Mouse (Mus musculus) MEL (cell line): ENCODE measurements around the gene Olfr1330. TPM values are rescaled to one million over a fixed set of nuclear protein-coding genes. Genes with fewer than 3 reads are reported as not detected.

Experiments used
- DNase-seq: peaks from one replicate; pipeline ENCODE4 v3.0.0; 2011; ENCODE audit warnings: low read depth, low spot score
- H3K27ac ChIP-seq: 2 replicates; pipeline ENCODE4 v1.5.1; 2012; ENCODE audit warnings: low read depth, mild to moderate bottlenecking, control low read depth, low read length, moderate library complexity; ENCODE audit not compliant: control insufficient read depth
- H3K27me3 ChIP-seq, 2 experiments: fragments of 150-350 bp in 1 of 2; sonication (generic) in 1 of 2; 2 replicates each; pipeline ENCODE4 v1.6.1; 2012; ENCODE audit warnings: low read length in 2 of 2, mild to moderate bottlenecking in 2 of 2, improper control_type of control experiment in 1 of 2, moderate library complexity in 1 of 2; ENCODE audit not compliant: insufficient read depth in 2 of 2, control insufficient read depth in 1 of 2
- H3K36me3 ChIP-seq, 2 experiments: 2 replicates each; pipeline ENCODE4 v1.6.1; 2012 to 2014; ENCODE audit warnings: low read length in 2 of 2, improper control_type of control experiment in 1 of 2, inconsistent platforms in 1 of 2, mild to moderate bottlenecking in 1 of 2; ENCODE audit not compliant: insufficient read depth in 2 of 2, control insufficient read depth in 1 of 2
- H3K4me1 ChIP-seq, 2 experiments: fragments of 150-350 bp in 1 of 2; sonication (generic) in 1 of 2; 2 replicates each; pipeline ENCODE4 v1.6.1; 2012; ENCODE audit warnings: low read length in 2 of 2, improper control_type of control experiment in 1 of 2, mild to moderate bottlenecking in 1 of 2; ENCODE audit not compliant: insufficient read depth in 2 of 2, control insufficient read depth in 1 of 2
- H3K4me3 ChIP-seq, 2 experiments: fragments of 150-350 bp in 1 of 2; sonication (generic) in 1 of 2; 2 replicates each; pipeline ENCODE4 v1.5.1; 2012; ENCODE audit warnings: low read depth in 2 of 2, low read length in 2 of 2, mild to moderate bottlenecking in 2 of 2, moderate library complexity in 2 of 2, control low read depth in 1 of 2, improper control_type of control experiment in 1 of 2; ENCODE audit not compliant: control insufficient read depth in 1 of 2, insufficient read depth in 1 of 2
- H3K79me2 ChIP-seq: 2 replicates; pipeline ENCODE4 v1.6.1; 2012; ENCODE audit warnings: mild to moderate bottlenecking, low read length, moderate library complexity; ENCODE audit not compliant: control insufficient read depth, poor library complexity, insufficient read depth
- H3K9ac ChIP-seq: 2 replicates; pipeline ENCODE4 v1.6.1; 2012; ENCODE audit warnings: low read depth, mild to moderate bottlenecking, control low read depth, low read length, moderate library complexity; ENCODE audit not compliant: control insufficient read depth, poor library complexity, severe bottlenecking
- H3K9me3 ChIP-seq: fragments of 150-350 bp; sonication (generic); replicated peaks from 2 replicates; pipeline ENCODE4 v1.6.1; 2012; ENCODE audit warnings: mild to moderate bottlenecking, low read length, improper control_type of control experiment, moderate library complexity; ENCODE audit not compliant: insufficient read depth
- CHD1 ChIP-seq: IDR thresholded peaks from 2 replicates; pipeline ENCODE4 v1.6.1; 2012; ENCODE audit warnings: low read depth, mild to moderate bottlenecking, inconsistent platforms, low read length, improper control_type of control experiment
- CHD2 ChIP-seq: IDR thresholded peaks from 2 replicates; pipeline ENCODE4 v1.6.1; 2011; ENCODE audit warnings: low read length, improper control_type of control experiment
- E2F4 ChIP-seq: IDR thresholded peaks from 2 replicates; pipeline ENCODE4 v1.6.1; 2011; ENCODE audit warnings: low read depth, low read length, improper control_type of control experiment, borderline replicate concordance
- ELF1 ChIP-seq: IDR thresholded peaks from 2 replicates; pipeline ENCODE4 v1.6.1; 2014; ENCODE audit warnings: low read depth, mild to moderate bottlenecking, inconsistent platforms, low read length, improper control_type of control experiment, moderate library complexity
- EP300 ChIP-seq, 2 experiments: IDR thresholded peaks; 2 replicates each; pipeline ENCODE4 v1.6.1; 2011; ENCODE audit warnings: improper control_type of control experiment in 2 of 2, low read length in 2 of 2, low read depth in 1 of 2, mild to moderate bottlenecking in 1 of 2
- GABPA ChIP-seq: IDR thresholded peaks from 2 replicates; pipeline ENCODE4 v1.6.1; 2012; ENCODE audit warnings: low read depth, mild to moderate bottlenecking, inconsistent platforms, low read length, improper control_type of control experiment, moderate library complexity
- GATA1 ChIP-seq: IDR thresholded peaks from 2 replicates; pipeline ENCODE4 v1.6.1; 2011; ENCODE audit warnings: low read depth, low read length, improper control_type of control experiment
- JUND ChIP-seq: IDR thresholded peaks from 2 replicates; pipeline ENCODE4 v1.6.1; 2011; ENCODE audit warnings: low read depth, mild to moderate bottlenecking, improper control_type of control experiment, low read length
- KAT2A ChIP-seq: conservative IDR thresholded peaks from 2 replicates; pipeline ENCODE4 v1.6.1; 2012; ENCODE audit warnings: low read depth, low read length, improper control_type of control experiment, inconsistent platforms
- MAFK ChIP-seq: IDR thresholded peaks from 2 replicates; pipeline ENCODE4 v1.6.1; 2011; ENCODE audit warnings: low read depth, mild to moderate bottlenecking, low read length, improper control_type of control experiment, borderline replicate concordance
- MAX ChIP-seq: IDR thresholded peaks from 2 replicates; pipeline ENCODE4 v1.6.1; 2011; ENCODE audit warnings: low read length, improper control_type of control experiment
- MAZ ChIP-seq: IDR thresholded peaks from 2 replicates; pipeline ENCODE4 v1.6.1; 2012; ENCODE audit warnings: low read depth, mild to moderate bottlenecking, inconsistent platforms, low read length, improper control_type of control experiment
- MYB ChIP-seq: IDR thresholded peaks from 2 replicates; pipeline ENCODE4 v1.6.1; 2011; ENCODE audit warnings: mild to moderate bottlenecking, low read depth, low read length, improper control_type of control experiment
- MYC ChIP-seq: IDR thresholded peaks from 2 replicates; pipeline ENCODE4 v1.6.1; 2011; ENCODE audit warnings: low read depth, mild to moderate bottlenecking, low read length, improper control_type of control experiment, moderate library complexity
- NRF1 ChIP-seq: IDR thresholded peaks from 2 replicates; pipeline ENCODE4 v1.6.1; 2014; ENCODE audit warnings: low read depth, mild to moderate bottlenecking, inconsistent platforms, low read length, improper control_type of control experiment, moderate library complexity; ENCODE audit not compliant: poor library complexity, insufficient read depth, severe bottlenecking
- POLR2AphosphoS2 ChIP-seq: IDR thresholded peaks from 2 replicates; pipeline ENCODE4 v1.6.1; 2011; ENCODE audit warnings: low read length, improper control_type of control experiment
- POLR2AphosphoS5 ChIP-seq: IDR thresholded peaks from 2 replicates; pipeline ENCODE4 v1.6.1; 2012; ENCODE audit warnings: low read depth, borderline replicate concordance, mild to moderate bottlenecking, inconsistent platforms, low read length, moderate library complexity, mixed read lengths
- RAD21 ChIP-seq: IDR thresholded peaks from 2 replicates; pipeline ENCODE4 v1.6.1; 2011; ENCODE audit warnings: mild to moderate bottlenecking, low read depth, low read length, improper control_type of control experiment
- RCOR1 ChIP-seq: IDR thresholded peaks from 2 replicates; pipeline ENCODE4 v1.6.1; 2012; ENCODE audit warnings: low read depth, mild to moderate bottlenecking, inconsistent platforms, low read length, improper control_type of control experiment
- ZKSCAN1 ChIP-seq: IDR thresholded peaks from 2 replicates; pipeline ENCODE4 v1.6.1; 2012; ENCODE audit warnings: low read depth, mild to moderate bottlenecking, inconsistent platforms, low read length, improper control_type of control experiment, moderate library complexity
- ZMIZ1 ChIP-seq: IDR thresholded peaks from 2 replicates; pipeline ENCODE4 v1.6.1; 2012; ENCODE audit warnings: low read depth, mild to moderate bottlenecking, inconsistent platforms, low read length, improper control_type of control experiment, moderate library complexity
- ZNF384 ChIP-seq: IDR thresholded peaks from 2 replicates; pipeline ENCODE4 v1.6.1; 2012; ENCODE audit warnings: low read depth, mild to moderate bottlenecking, inconsistent platforms, low read length, improper control_type of control experiment
- polyA plus RNA-seq, 2 experiments: library from polyadenylated mRNA; stranded (reverse) in 1 of 2; unstranded in 1 of 2; fragments of >175 nt in 1 of 2; fragments of >200 nt in 1 of 2; gene quantifications; 2 replicates each; pipeline versions ENCODE4 v1.2.1 to v1.2.4; 2012; ENCODE audit warnings: low replicate concordance in 2 of 2, low read depth in 1 of 2; ENCODE audit not compliant: insufficient read length in 2 of 2, insufficient read depth in 1 of 2, missing spikeins in 1 of 2
- total RNA-seq: library from RNA; depleted of rRNA; stranded (reverse); fragments of 300-350 nt; gene quantifications from 2 replicates; pipeline ENCODE4 v1.2.3, GENCODE M21; 2012; rRNA removed

The Olfr1330 gene
- total RNA-seq (not detected in 2 replicates), polyA plus RNA-seq (not detected)

- no peak within 1 kb of the TSS for H3K4me3 ChIP-seq
- TF ChIP-seq RAD21 (no peak), CHD2 (no peak), GATA1 (no peak), KAT2A (no peak)
- peaks cover 0 to 2% of the 10 kb centered on the region in 2 experiments; a peak in 2 of 4 replicates for H3K27me3 ChIP-seq
Measured at GRCm38 (mm10) chr4:118888297-118888696, at the start of gene Olfr1330. Gene Olfr1330 (plus strand): TSS chr4:118888597.

GRCm38 (mm10) chr4:118861791-118862190, 26.6 kb upstream of the Olfr1330 start:
- Histone ChIP-seq H3K36me3 (no peaks in the 10 kb centered on the region), H3K9ac (no peak overlapping the region), H3K4me1 (no peaks in the 10 kb centered on the region), H3K27ac (no peak overlapping the region), H3K9me3 (no peaks in the 10 kb centered on the region), H3K27me3 (no peaks in the 10 kb centered on the region; a peak in 1 of 4 replicates), H3K79me2 (no peaks in the 10 kb centered on the region), H3K4me3 (no peak overlapping the region)
- TF ChIP-seq POLR2AphosphoS2, result no peak
- no peak for TF ChIP-seq KAT2A
- no peak for TF ChIP-seq MAX
- no peak for TF ChIP-seq POLR2AphosphoS5
- no peak for TF ChIP-seq NRF1
- DNase-seq, result no peak

More at GRCm38 (mm10) chr4:118888297-118888696, at the start of gene Olfr1330:
- no peaks in the 10 kb centered on the region for H3K36me3 ChIP-seq
- no peaks in the 10 kb centered on the region for H3K9me3 ChIP-seq
- no peak within 1 kb of the TSS for H3K9ac ChIP-seq
- H3K4me1 ChIP-seq, result no peaks in the 10 kb centered on the region
- H3K79me2 ChIP-seq, result no peaks in the 10 kb centered on the region
- H3K27ac ChIP-seq, result no peak within 1 kb of the TSS
- DNase-seq, result no peak

- H3K4me1 ChIP-seq, result no peaks in the 10 kb centered on the region
Measured at GRCm38 (mm10) chr4:118862704-118863103, 25.7 kb upstream of the Olfr1330 start.

More at GRCm38 (mm10) chr4:118862704-118863103, 25.7 kb upstream of the Olfr1330 start:
- Histone ChIP-seq H3K27me3 (no peaks in the 10 kb centered on the region; a peak in 1 of 4 replicates), H3K9me3 (no peaks in the 10 kb centered on the region), H3K36me3 (no peaks in the 10 kb centered on the region), H3K4me3 (no peak overlapping the region), H3K79me2 (no peaks in the 10 kb centered on the region), H3K9ac (no peak overlapping the region), H3K27ac (no peak overlapping the region)
- no peak for DNase-seq
- no peak for TF ChIP-seq CHD2
- no peak for TF ChIP-seq NRF1
- no peak for TF ChIP-seq JUND
- TF ChIP-seq ELF1, result no peak
- TF ChIP-seq MAZ, result no peak
- no peak for TF ChIP-seq EP300 (IDR thresholded peaks at IDR 0.05; ENCODE audit: low read depth in 1 of 2, low read length in 2 of 2)
- TF ChIP-seq E2F4, result no peak
- no peak for TF ChIP-seq MYB
- TF ChIP-seq CHD1, result no peak
- no peak for TF ChIP-seq GABPA
- TF ChIP-seq ZKSCAN1, result no peak
- no peak for TF ChIP-seq MAFK
- TF ChIP-seq MAX, result no peak
- TF ChIP-seq MYC, result no peak
- no peak for TF ChIP-seq RAD21
- no peak for TF ChIP-seq ZMIZ1
- no peak for TF ChIP-seq RCOR1
- no peak for TF ChIP-seq ZNF384
